Mouse (Mus musculus) liver, postnatal 0 days (tissue): ENCODE data around the gene Dnaja2. TPM values are rescaled to one million over a fixed set of nuclear protein-coding genes. Genes with fewer than 3 reads are reported as not detected.

Source experiments
- ATAC-seq: fragments of 200-750 bp; cut with Nextera tagmentation; 2 replicates; pipeline ENCODE4 v1.8.0; 2017; ENCODE audit warnings: mild to moderate bottlenecking, moderate library complexity
- DNase-seq: peaks from one replicate; pipeline ENCODE4 v3.0.0-alpha.2; 2016
- H3K27ac ChIP-seq: fragments of 300-500 bp; sonication (generic); 2 replicates; pipeline ENCODE4 v1.5.1; 2014; ENCODE audit warnings: antibody characterized with exemption, moderate library complexity, mild to moderate bottlenecking, low read depth
- H3K27me3 ChIP-seq: fragments of 300-500 bp; sonication (generic); 2 replicates; pipeline ENCODE4 v1.6.1; 2014; ENCODE audit warnings: low read length, control low read depth, mixed read lengths; ENCODE audit not compliant: insufficient read depth
- H3K36me3 ChIP-seq: fragments of 300-500 bp; sonication (generic); replicated peaks from 2 replicates; pipeline ENCODE4 v1.6.1; 2014; ENCODE audit warnings: mild to moderate bottlenecking, control low read depth, low read length, moderate library complexity, mixed read lengths; ENCODE audit not compliant: insufficient read depth
- H3K4me1 ChIP-seq: fragments of 300-500 bp; sonication (generic); 2 replicates; pipeline ENCODE4 v1.6.1; 2014; ENCODE audit warnings: antibody characterized with exemption, mild to moderate bottlenecking, control low read depth; ENCODE audit not compliant: insufficient read depth
- H3K4me2 ChIP-seq: fragments of 300-500 bp; sonication (generic); 2 replicates; pipeline ENCODE4 v1.6.1; 2014; ENCODE audit warnings: low read depth, mild to moderate bottlenecking, low read length, moderate library complexity, mixed read lengths
- H3K4me3 ChIP-seq: fragments of 300-500 bp; sonication (generic); 2 replicates; pipeline ENCODE4 v1.5.1; 2014; ENCODE audit warnings: low read depth, low read length
- H3K9ac ChIP-seq: fragments of 300-500 bp; sonication (generic); replicated peaks from 2 replicates; pipeline ENCODE4 v1.6.1; 2014; ENCODE audit warnings: mild to moderate bottlenecking, moderate library complexity
- H3K9me3 ChIP-seq: fragments of 300-500 bp; sonication (generic); 2 replicates; pipeline ENCODE4 v1.6.1; 2016; ENCODE audit warnings: mild to moderate bottlenecking, control low read depth, low read length, mixed read lengths
- CTCF ChIP-seq: sonication (generic); IDR thresholded peaks from 2 replicates; pipeline ENCODE4 v1.5.1; 2016; ENCODE audit warnings: antibody characterized with exemption, low read depth
- EP300 ChIP-seq: IDR thresholded peaks from 2 replicates; pipeline ENCODE4 v1.6.1; 2016; ENCODE audit warnings: antibody characterized with exemption, low read depth, mild to moderate bottlenecking
- WGBS: fragments of 180-500 bp; shearing (Covaris S2); extraction: QIAGEN DNeasy Blood & Tissue Kit; methylation state at CpG from one replicate; pipeline ENCODE4 v1.1.7; 2014; ENCODE audit not compliant: insufficient replicate concordance; 5-methylcytosine and 5-hydroxymethylcytosine counted together
- polyA plus RNA-seq: library from polyadenylated mRNA; unstranded; fragments of >200 nt; fragmentation: Nextera tagmentation; extraction: Ambion mirVana; gene quantifications from 2 replicates; pipeline ENCODE4 v1.2.1, GENCODE M21; 2015

Gene Dnaja2
- polyA plus RNA-seq, 1 experiment from 2014 or later, result 89.2 TPM

DNA sequence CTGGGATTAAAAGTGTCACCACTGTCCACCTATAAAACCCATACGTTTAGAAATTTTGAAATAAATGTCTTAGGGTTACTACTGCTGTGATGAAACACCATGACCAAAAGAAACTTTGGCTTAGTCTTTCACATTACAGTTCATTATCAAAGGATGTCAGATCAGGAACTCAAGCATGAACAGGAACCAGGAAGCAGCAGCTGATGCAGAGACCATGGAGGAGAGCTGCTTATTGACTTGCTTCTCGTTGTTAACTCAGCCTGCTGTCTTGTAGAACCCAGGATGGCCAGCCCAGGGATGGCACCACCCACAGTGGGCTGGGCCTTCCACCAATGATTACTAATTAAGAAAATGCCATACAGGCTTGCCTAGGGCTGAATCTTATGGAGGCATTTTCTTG, 4.8 kb upstream of the Dnaja2 start:
- no peak overlapping the region for H3K4me3 ChIP-seq
- no peaks in the 10 kb centered on the region for H3K9me3 ChIP-seq
- H3K36me3 ChIP-seq, result no peaks in the 10 kb centered on the region
- no peak for TF ChIP-seq EP300
- no peak for TF ChIP-seq CTCF
- H3K4me1 ChIP-seq, result peaks cover 14% of the 10 kb centered on the region; the same call in 1 of the 2 replicates
- H3K27ac ChIP-seq, result no peak overlapping the region
- WGBS, result 42% methylated on average over 2 of the region's 2 CpGs
- no peak overlapping the region for H3K9ac ChIP-seq
- DNase-seq (no peak), ATAC-seq (no peak)
- no peak overlapping the region for H3K4me2 ChIP-seq
- no peaks in the 10 kb centered on the region for H3K27me3 ChIP-seq

DNA sequence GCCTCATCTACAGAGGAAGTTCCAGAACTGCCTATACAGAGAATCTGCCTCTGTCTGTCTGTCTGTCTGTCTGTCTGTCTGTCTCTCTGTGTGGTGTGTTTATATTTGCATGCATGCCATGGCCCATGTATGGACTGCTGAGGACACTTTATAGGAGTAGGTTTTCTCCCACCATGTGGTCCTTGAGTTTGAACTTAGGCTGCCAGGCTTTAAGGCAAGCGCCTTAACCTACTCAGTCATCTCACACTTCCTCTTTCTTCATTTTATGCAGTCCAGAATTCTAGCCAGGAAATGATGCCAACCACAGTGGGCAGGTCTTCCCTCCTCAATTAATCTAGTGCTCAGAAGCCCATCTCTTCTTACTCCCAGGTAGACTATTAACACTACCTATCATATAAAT, 4.1 kb upstream of the Dnaja2 start:
- Histone ChIP-seq H3K27me3 (no peaks in the 10 kb centered on the region), H3K4me2 (no peak overlapping the region), H3K36me3 (no peaks in the 10 kb centered on the region), H3K4me3 (no peak overlapping the region), H3K4me1 (peaks cover 15% of the 10 kb centered on the region; the same call in 1 of the 2 replicates), H3K27ac (no peak overlapping the region), H3K9me3 (no peaks in the 10 kb centered on the region), H3K9ac (no peak overlapping the region)
- ATAC-seq (no peak), DNase-seq (no peak)
- no peak for TF ChIP-seq EP300
- TF ChIP-seq CTCF, result no peak
- WGBS, result 55% methylated on average over 1 of the region's 1 CpGs

DNA sequence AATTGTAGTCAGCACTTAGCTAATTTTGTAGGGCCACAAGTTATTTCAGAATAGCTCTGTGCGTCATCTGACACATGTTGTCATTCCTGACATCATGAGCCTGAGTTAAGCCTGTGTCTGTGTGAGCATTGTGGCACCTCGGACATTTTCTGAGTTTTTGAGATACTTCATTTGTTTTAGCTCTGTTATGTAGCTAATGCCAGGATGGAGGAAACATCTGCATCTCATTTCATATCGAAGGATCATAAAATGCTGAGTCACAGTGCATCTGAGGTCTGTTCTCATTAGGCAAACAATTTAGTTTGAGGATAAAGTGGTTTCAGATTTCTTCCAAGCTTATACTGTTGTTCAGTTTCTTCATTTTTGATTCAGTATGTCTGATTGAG, 2.5 kb upstream of the Dnaja2 start:
- Histone ChIP-seq H3K36me3 (peaks cover 5% of the 10 kb centered on the region), H3K27me3 (no peaks in the 10 kb centered on the region), H3K27ac (no peak overlapping the region), H3K4me3 (no peak overlapping the region), H3K4me2 (no peak overlapping the region), H3K9ac (no peak overlapping the region), H3K4me1 (peaks cover 16% of the 10 kb centered on the region), H3K9me3 (no peaks in the 10 kb centered on the region)
- TF ChIP-seq CTCF (no peak), EP300 (no peak)
- no peak for DNase-seq
- 50% methylated on average over 3 of the region's 3 CpGs for WGBS
- ATAC-seq, result no peak

DNA sequence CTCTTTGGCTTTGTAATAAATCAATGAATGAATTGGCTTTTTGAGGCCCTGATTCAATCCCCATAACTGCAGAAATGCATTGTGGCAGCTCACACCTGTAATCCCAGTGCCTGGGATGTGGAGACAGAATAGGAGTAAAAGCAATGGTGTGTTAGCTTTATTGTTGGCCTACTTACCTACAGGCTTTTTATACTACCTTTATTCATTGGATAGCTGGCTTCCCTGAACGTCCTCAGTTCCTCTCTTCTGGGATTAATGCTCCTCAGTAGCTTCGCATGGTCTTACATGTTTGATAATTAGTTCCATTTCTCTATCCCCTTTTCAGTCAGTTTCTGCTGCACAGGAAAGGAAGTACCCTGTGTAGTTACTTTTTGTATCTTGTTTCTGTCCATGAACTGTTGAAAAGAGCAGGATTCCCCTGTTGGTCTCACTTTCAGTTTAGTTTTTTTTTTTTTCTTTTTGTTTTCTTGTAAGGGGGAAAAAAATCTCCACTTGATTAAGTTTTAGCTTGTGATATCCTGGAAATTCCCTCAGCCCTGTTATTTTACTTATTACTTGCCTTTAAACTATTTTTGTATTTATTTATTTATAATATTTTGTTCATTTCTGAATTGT, 1.9 kb upstream of the Dnaja2 start:
- Histone ChIP-seq H3K4me3 (no peak overlapping the region), H3K9me3 (no peaks in the 10 kb centered on the region), H3K4me1 (peaks cover 18% of the 10 kb centered on the region), H3K36me3 (peaks cover 7% of the 10 kb centered on the region), H3K4me2 (no peak overlapping the region), H3K9ac (no peak overlapping the region), H3K27ac (0 out of 2 replicates have a peak overlapping the region, but pooled peaks have one; percentile 19), H3K27me3 (no peaks in the 10 kb centered on the region)
- 66% methylated on average over 2 of the region's 2 CpGs for WGBS
- DNase-seq (no peak), ATAC-seq (no peak)
- TF ChIP-seq CTCF (no peak), EP300 (no peak)

DNA sequence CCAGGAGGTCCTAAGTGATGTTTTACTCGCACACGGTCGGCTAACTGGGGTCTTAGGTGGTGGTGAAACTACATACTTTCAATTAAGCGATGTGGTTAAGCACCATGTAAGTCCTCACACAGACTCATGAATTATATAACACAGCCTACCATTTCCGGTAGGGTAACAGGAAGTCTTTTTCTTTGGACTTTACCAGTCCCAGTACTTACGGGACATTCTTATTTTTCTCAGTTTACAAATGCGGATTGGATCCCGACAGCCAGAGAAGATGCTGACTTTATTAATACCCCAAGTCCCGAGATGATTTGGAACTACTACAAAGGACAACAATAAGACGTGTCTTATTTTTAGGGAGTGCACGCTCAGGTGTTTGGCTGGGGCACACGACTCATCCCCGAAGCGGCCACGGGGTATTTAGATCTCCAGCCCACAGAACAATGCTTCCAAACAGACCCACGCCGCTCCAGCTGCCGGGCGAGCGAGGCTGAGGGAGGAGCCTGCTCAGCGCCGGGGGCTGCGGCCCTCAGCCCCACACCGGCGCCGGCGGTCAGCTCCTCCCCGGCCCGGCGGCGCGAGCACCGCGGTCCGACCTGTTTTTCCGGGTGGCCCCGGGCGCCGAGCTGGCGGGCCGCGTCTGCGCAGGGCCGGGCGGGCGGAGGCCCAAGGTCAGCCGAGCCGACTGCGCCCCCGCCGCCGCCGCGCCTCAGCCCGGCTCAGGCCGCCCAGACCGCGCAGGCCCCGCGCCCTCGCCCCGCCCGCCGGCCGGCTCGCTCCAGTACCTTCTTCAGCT, 558 bp downstream of the Dnaja2 start:
- Histone ChIP-seq H3K27ac (peak overlapping the region; percentile 97), H3K4me2 (peak overlapping the region; percentile 91), H3K36me3 (peaks cover 27% of the 10 kb centered on the region), H3K4me3 (peak overlapping the region; percentile 96), H3K9ac (peak overlapping the region; percentile 93), H3K4me1 (peaks cover 19% of the 10 kb centered on the region), H3K9me3 (no peaks in the 10 kb centered on the region), H3K27me3 (no peaks in the 10 kb centered on the region)
- 2% methylated on average over 53 of the region's 66 CpGs for WGBS
- ATAC-seq (peak; percentile 82), DNase-seq (no peak)
- TF ChIP-seq EP300 (no peak), CTCF (no peak)

DNA sequence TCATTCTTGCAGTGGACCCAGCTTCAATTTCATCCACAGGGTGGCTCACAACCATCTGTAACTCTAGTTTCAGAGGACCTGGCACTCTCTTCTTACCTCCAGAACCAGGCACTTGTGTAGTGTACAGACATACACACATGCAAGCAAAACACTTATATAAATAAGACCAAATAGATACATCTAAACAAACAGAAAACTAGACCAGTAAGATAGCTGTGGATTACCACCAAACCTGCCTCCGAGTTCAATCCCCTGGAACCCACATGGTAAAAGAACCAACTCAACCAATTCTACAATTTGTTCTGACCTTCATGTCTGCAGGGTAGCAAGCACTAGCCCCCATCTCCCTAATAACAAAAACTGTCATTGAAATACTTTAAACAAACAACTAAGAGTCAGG, 3.2 kb downstream of the Dnaja2 start:
- Histone ChIP-seq H3K4me3 (no peak overlapping the region), H3K36me3 (peaks cover 52% of the 10 kb centered on the region), H3K9ac (no peak overlapping the region), H3K9me3 (no peaks in the 10 kb centered on the region), H3K27me3 (no peaks in the 10 kb centered on the region), H3K27ac (no peak overlapping the region), H3K4me2 (no peak overlapping the region), H3K4me1 (peaks cover 16% of the 10 kb centered on the region)
- WGBS, result 91% methylated on average over 1 of the region's 1 CpGs
- ATAC-seq (no peak), DNase-seq (no peak)
- TF ChIP-seq EP300, result no peak
- TF ChIP-seq CTCF, result no peak
